Mouse (Mus musculus): Measurements from ENCODE around the gene Mr1. TPM values are rescaled to one million over a fixed set of nuclear protein-coding genes. Genes with fewer than 3 reads are reported as not detected.

Gene Mr1
- polyA plus RNA-seq, 1 experiment from 2014 or later, result 0.92 TPM

DNA sequence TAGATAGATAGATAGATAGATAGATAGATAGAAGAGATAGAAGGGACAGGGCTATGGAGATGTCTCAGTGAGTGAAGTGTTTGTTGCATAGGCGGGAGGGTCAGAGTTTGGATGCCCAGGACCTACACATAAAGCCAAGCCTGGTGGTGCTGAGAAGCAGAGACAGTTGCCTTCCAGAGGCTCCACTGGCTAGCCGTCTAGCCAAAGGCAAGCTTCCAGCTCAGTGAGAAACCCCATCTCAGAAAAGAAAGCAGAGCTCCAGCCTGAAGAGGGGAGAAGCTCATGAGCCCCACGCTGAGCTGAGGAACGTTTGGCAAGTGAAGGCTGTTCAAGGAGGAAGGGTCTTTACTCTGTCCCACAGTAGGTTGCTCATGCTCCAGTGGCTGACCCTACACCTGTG lies 44.0 kb downstream of the Mr1 start:
- Histone ChIP-seq H3K27me3 (replicated peaks; ENCODE audit: control insufficient read depth, insufficient read depth, low read length) (no peaks in the 10 kb centered on the region), H3K4me1 (replicated peaks; ENCODE audit: control insufficient read depth, insufficient read depth, low read length) (peaks cover 5% of the 10 kb centered on the region; the same call in 1 of the 2 replicates), H3K27ac (ENCODE audit: low read length) (no peak overlapping the region), H3K9me3 (ENCODE audit: control insufficient read depth, low read length) (no peaks in the 10 kb centered on the region), H3K9ac (replicated peaks; ENCODE audit: low read depth, low read length) (no peak overlapping the region), H3K4me3 (replicated peaks; ENCODE audit: low read length) (no peak overlapping the region), H3K4me2 (ENCODE audit: low read length) (no peak overlapping the region), H3K36me3 (ENCODE audit: control insufficient read depth, insufficient read depth) (no peaks in the 10 kb centered on the region)
- ATAC-seq, result no peak
- WGBS, result 72% methylated on average over 4 of the region's 4 CpGs

- Histone ChIP-seq H3K4me2 (ENCODE audit: low read length) (peak within 1 kb of the TSS; percentile 54), H3K36me3 (ENCODE audit: control insufficient read depth, insufficient read depth) (no peaks in the 10 kb centered on the region), H3K27ac (ENCODE audit: low read length) (peak within 1 kb of the TSS; percentile 89), H3K9me3 (ENCODE audit: control insufficient read depth, low read length) (no peaks in the 10 kb centered on the region), H3K4me3 (replicated peaks; ENCODE audit: low read length) (peak within 1 kb of the TSS; percentile 72), H3K9ac (replicated peaks; ENCODE audit: low read depth, low read length) (peak within 1 kb of the TSS; percentile 87), H3K27me3 (replicated peaks; ENCODE audit: control insufficient read depth, insufficient read depth, low read length) (no peaks in the 10 kb centered on the region), H3K4me1 (replicated peaks; ENCODE audit: control insufficient read depth, insufficient read depth, low read length) (peaks cover 22% of the 10 kb centered on the region)
- ATAC-seq, result peak; percentile 98
- under 1% methylated on average over 40 of the region's 40 CpGs for WGBS
Observed at GRCm38 (mm10) chr1:155099280-155099848, 47.2 kb downstream of the Mr1 start, which contains the start of gene Ier5. Gene Ier5, minus strand, starts transcription at chr1:155099636.

- H3K4me1 ChIP-seq (replicated peaks; ENCODE audit: control insufficient read depth, insufficient read depth, low read length), result peaks cover 26% of the 10 kb centered on the region
- H3K4me3 ChIP-seq (replicated peaks; ENCODE audit: low read length), result peak overlapping the region; percentile 72
- peak overlapping the region; percentile 89 for H3K27ac ChIP-seq (ENCODE audit: low read length)
- no peaks in the 10 kb centered on the region for H3K36me3 ChIP-seq (ENCODE audit: control insufficient read depth, insufficient read depth)
- H3K9me3 ChIP-seq (ENCODE audit: control insufficient read depth, low read length), result no peaks in the 10 kb centered on the region
- H3K27me3 ChIP-seq (replicated peaks; ENCODE audit: control insufficient read depth, insufficient read depth, low read length), result no peaks in the 10 kb centered on the region
- ATAC-seq, result peak; percentile 37
- H3K9ac ChIP-seq (replicated peaks; ENCODE audit: low read depth, low read length), result peak overlapping the region; percentile 87
- WGBS, result under 1% methylated on average over 91 of the region's 93 CpGs
- H3K4me2 ChIP-seq (ENCODE audit: low read length), result peak overlapping the region; percentile 54
Observed at GRCm38 (mm10) chr1:155098486-155099279, 47.9 kb downstream of the Mr1 start.

DNA sequence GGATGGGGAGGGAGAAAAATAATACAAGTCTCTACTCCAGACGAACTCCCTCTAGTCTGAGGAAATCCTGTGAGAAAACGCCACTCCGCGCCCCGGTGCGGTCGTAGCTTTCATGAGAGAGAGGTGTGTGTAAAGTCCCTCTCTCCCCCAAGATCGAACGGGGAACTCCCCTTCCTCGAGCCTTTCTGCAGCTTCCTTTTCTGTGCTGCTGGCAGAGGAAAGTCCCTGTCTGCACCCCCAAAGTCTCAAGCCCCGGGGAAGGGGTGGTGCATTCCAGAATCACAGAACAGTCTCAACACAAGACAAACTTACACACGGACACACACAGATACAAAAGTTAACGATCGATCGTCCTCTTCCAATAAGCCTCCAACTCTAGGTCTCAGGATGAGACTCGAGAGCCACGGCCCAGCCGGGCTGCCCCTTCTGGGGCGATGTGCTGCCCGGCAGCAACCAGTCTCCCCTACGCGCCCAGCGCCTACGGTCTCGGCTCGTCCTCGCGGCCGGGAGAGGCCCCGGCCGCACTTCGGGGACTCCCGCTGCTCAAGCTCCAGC lies 48.6 kb downstream of the Mr1 start:
- no peaks in the 10 kb centered on the region for H3K27me3 ChIP-seq (replicated peaks; ENCODE audit: control insufficient read depth, insufficient read depth, low read length)
- under 1% methylated on average over 33 of the region's 33 CpGs for WGBS
- peak overlapping the region; percentile 89 for H3K27ac ChIP-seq (ENCODE audit: low read length)
- H3K9ac ChIP-seq (replicated peaks; ENCODE audit: low read depth, low read length), result peak overlapping the region; percentile 87
- peak overlapping the region; percentile 54 for H3K4me2 ChIP-seq (ENCODE audit: low read length)
- H3K9me3 ChIP-seq (ENCODE audit: control insufficient read depth, low read length), result no peaks in the 10 kb centered on the region
- peak overlapping the region; percentile 72 for H3K4me3 ChIP-seq (replicated peaks; ENCODE audit: low read length)
- H3K4me1 ChIP-seq (replicated peaks; ENCODE audit: control insufficient read depth, insufficient read depth, low read length), result peaks cover 33% of the 10 kb centered on the region
- H3K36me3 ChIP-seq (ENCODE audit: control insufficient read depth, insufficient read depth), result no peaks in the 10 kb centered on the region
- no peak for ATAC-seq

DNA sequence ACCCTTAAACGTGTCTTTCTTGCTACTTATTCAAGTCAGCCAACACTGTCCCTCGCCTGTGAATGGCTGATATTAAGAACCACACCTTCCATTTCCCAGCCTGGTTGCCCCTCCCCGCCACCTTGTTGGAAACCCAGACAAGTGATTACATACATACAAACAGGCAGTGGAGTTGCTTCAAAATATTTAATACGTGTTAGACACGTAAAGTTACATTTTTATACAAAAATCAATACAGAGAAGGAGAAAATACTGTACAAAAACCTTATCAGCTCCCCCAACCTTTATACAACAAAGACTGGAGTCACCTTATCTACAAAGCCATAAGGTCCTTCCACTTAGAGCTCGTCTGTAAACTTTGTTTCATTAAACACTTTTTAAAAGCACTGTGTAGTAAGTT lies 49.3 kb downstream of the Mr1 start:
- Histone ChIP-seq H3K9me3 (ENCODE audit: control insufficient read depth, low read length) (no peaks in the 10 kb centered on the region), H3K9ac (replicated peaks; ENCODE audit: low read depth, low read length) (peak overlapping the region; percentile 87), H3K4me3 (replicated peaks; ENCODE audit: low read length) (peak overlapping the region; percentile 72), H3K4me2 (ENCODE audit: low read length) (peak overlapping the region; percentile 54), H3K27ac (ENCODE audit: low read length) (peak overlapping the region; percentile 89; the same call in 1 of the 2 replicates), H3K4me1 (replicated peaks; ENCODE audit: control insufficient read depth, insufficient read depth, low read length) (peaks cover 39% of the 10 kb centered on the region), H3K36me3 (ENCODE audit: control insufficient read depth, insufficient read depth) (no peaks in the 10 kb centered on the region), H3K27me3 (replicated peaks; ENCODE audit: control insufficient read depth, insufficient read depth, low read length) (no peaks in the 10 kb centered on the region)
- ATAC-seq, result no peak
- 20% methylated on average over 6 of the region's 6 CpGs for WGBS

- peaks cover 46% of the 10 kb centered on the region for H3K4me1 ChIP-seq (replicated peaks; ENCODE audit: control insufficient read depth, insufficient read depth, low read length)
- H3K27ac ChIP-seq (ENCODE audit: low read length), result no peak overlapping the region
- peak overlapping the region; percentile 54 for H3K4me2 ChIP-seq (ENCODE audit: low read length)
- peak overlapping the region; percentile 72 for H3K4me3 ChIP-seq (replicated peaks; ENCODE audit: low read length)
- no peak for ATAC-seq
- H3K9me3 ChIP-seq (ENCODE audit: control insufficient read depth, low read length), result no peaks in the 10 kb centered on the region
- 63% methylated on average over 4 of the region's 4 CpGs for WGBS
- H3K9ac ChIP-seq (replicated peaks; ENCODE audit: low read depth, low read length), result peak overlapping the region; percentile 87
- no peaks in the 10 kb centered on the region for H3K27me3 ChIP-seq (replicated peaks; ENCODE audit: control insufficient read depth, insufficient read depth, low read length)
- H3K36me3 ChIP-seq (ENCODE audit: control insufficient read depth, insufficient read depth), result no peaks in the 10 kb centered on the region
Observed at GRCm38 (mm10) chr1:155096620-155097261, 49.9 kb downstream of the Mr1 start.

DNA sequence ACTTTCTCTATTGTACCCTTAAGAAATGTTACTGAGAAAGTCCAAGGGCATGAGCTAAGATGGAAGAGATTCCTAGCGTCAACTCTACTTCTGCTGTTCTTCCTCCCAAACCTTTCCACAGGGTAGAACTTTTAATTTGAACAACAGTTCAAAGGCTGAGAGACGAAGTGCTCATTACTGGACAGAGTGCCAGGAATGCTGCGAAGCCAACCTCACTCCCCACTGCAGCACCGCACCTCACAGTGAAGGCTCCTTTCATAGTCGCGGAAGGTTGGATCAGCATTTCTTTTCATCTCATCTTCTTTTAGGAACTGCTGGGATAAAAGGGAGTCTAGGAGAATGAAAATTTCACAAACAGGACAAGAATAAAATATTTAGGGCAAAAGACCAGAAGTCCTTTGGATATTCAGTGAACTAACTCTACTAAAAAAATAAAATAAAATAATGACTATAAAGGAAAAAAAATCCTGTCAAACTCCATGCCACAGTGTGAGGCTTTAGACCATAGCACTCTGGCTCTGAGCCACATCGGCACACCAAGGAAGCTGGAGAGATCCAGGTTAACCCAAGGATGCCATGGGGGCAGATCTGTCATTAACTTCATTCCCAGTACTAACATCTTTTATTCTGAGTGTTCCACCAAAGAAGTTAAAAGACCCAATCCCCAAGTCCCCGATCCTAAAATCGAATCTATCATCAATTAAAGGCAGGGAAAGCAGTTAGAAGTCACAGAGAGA lies 52.5 kb downstream of the Mr1 start:
- no peaks in the 10 kb centered on the region for H3K27me3 ChIP-seq (replicated peaks; ENCODE audit: control insufficient read depth, insufficient read depth, low read length)
- H3K27ac ChIP-seq (ENCODE audit: low read length), result 0 out of 2 replicates have a peak overlapping the region, but pooled peaks have one; percentile 6
- no peak for ATAC-seq
- no peak overlapping the region for H3K4me3 ChIP-seq (replicated peaks; ENCODE audit: low read length)
- H3K36me3 ChIP-seq (ENCODE audit: control insufficient read depth, insufficient read depth), result no peaks in the 10 kb centered on the region
- H3K4me1 ChIP-seq (replicated peaks; ENCODE audit: control insufficient read depth, insufficient read depth, low read length), result peaks cover 44% of the 10 kb centered on the region
- no peaks in the 10 kb centered on the region for H3K9me3 ChIP-seq (ENCODE audit: control insufficient read depth, low read length)
- no peak overlapping the region for H3K9ac ChIP-seq (replicated peaks; ENCODE audit: low read depth, low read length)
- H3K4me2 ChIP-seq (ENCODE audit: low read length), result no peak overlapping the region
- WGBS, result 26% methylated on average over 9 of the region's 9 CpGs

DNA sequence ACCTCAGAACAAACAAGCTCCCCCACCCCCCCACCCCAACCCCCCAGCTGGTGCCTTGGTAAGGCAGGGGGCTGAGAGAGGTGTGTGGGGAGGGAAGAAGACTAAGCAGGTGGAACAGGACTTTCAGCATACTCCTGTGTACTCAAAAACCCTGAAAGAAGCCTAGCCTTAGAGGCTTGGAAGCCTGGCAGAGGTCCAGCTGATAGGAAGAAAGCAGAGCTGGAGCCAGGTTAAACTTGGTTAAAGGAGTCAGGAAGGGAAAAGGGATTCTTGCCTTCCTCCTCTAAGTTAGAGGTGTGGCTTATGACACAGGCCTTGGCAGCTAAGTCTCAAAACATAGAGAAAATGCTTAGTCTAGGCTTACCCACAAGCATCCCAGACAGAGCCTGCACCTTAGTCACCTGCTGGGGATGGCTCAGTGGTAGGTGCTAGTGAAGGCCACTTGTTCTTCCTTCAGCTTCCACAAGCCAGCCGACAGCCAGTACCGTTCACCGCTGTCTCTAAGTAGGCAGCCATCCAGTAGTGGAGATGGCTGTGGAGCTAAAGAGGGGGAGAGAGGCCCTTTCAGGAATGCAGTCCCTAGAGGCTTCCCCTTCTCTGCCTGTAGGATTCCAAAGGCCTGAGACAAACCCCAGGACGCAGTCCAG lies 53.3 kb downstream of the Mr1 start:
- ATAC-seq, result no peak
- H3K36me3 ChIP-seq (ENCODE audit: control insufficient read depth, insufficient read depth), result no peaks in the 10 kb centered on the region
- no peak overlapping the region for H3K4me3 ChIP-seq (replicated peaks; ENCODE audit: low read length)
- no peak overlapping the region for H3K9ac ChIP-seq (replicated peaks; ENCODE audit: low read depth, low read length)
- H3K27me3 ChIP-seq (replicated peaks; ENCODE audit: control insufficient read depth, insufficient read depth, low read length), result no peaks in the 10 kb centered on the region
- peak overlapping the region; percentile 56 for H3K27ac ChIP-seq (ENCODE audit: low read length)
- peaks cover 44% of the 10 kb centered on the region for H3K4me1 ChIP-seq (replicated peaks; ENCODE audit: control insufficient read depth, insufficient read depth, low read length)
- H3K4me2 ChIP-seq (ENCODE audit: low read length), result no peak overlapping the region
- WGBS, result 26% methylated on average over 4 of the region's 4 CpGs
- H3K9me3 ChIP-seq (ENCODE audit: control insufficient read depth, low read length), result no peaks in the 10 kb centered on the region
